Mouse (Mus musculus): ENCODE measurements around the gene Gm5089. TPM values are rescaled to one million over a fixed set of nuclear protein-coding genes. Genes with fewer than 3 reads are reported as not detected.

Gene Gm5089
- polyA plus RNA-seq, 1 experiment: not detected

GRCm38 (mm10) chr14:122405236-122405635 is 45.7 kb downstream of the Gm5089 start:
- H3K4me3 ChIP-seq: no peak overlapping the region
- peaks cover 10% of the 10 kb centered on the region for H3K27me3 ChIP-seq (ENCODE audit: control insufficient read depth, insufficient read depth, insufficient read length)
- H3ac ChIP-seq (ENCODE audit: control insufficient read depth, insufficient read length): no peak overlapping the region
- H3K79me2 ChIP-seq (ENCODE audit: control insufficient read depth, insufficient read depth): no peaks in the 10 kb centered on the region
- no peak overlapping the region for H3K4me2 ChIP-seq (ENCODE audit: low read depth)
- TF ChIP-seq REST (IDR thresholded peaks at IDR 0.05; ENCODE audit: insufficient read depth, insufficient read length): no peak
- no peak for TF ChIP-seq POLR2A (IDR thresholded peaks at IDR 0.05; ENCODE audit: insufficient read length, low read depth)
- TF ChIP-seq TCF12 (IDR thresholded peaks at IDR 0.05; ENCODE audit: insufficient read depth, poor library complexity, severe bottlenecking): no peak
- TF ChIP-seq TCF3 (IDR thresholded peaks at IDR 0.05; ENCODE audit: insufficient read length, low read depth): no peak
- no peak for TF ChIP-seq SRF (IDR thresholded peaks at IDR 0.05; ENCODE audit: control insufficient read depth, insufficient read length, low read depth)
- no peak for TF ChIP-seq MAX (IDR thresholded peaks at IDR 0.05; ENCODE audit: low read depth)
- no peaks in the 10 kb centered on the region for H3K36me3 ChIP-seq (ENCODE audit: control insufficient read depth, insufficient read depth)

- no peak overlapping the region for H3K4me2 ChIP-seq (ENCODE audit: low read depth)
- H3K36me3 ChIP-seq (ENCODE audit: control insufficient read depth, insufficient read depth): no peaks in the 10 kb centered on the region
- H3ac ChIP-seq (ENCODE audit: control insufficient read depth, insufficient read length): no peak overlapping the region
- no peak overlapping the region for H3K4me3 ChIP-seq
- H3K79me2 ChIP-seq (ENCODE audit: control insufficient read depth, insufficient read depth): no peaks in the 10 kb centered on the region
- no peak for TF ChIP-seq TCF12 (IDR thresholded peaks at IDR 0.05; ENCODE audit: insufficient read depth, poor library complexity, severe bottlenecking)
- TF ChIP-seq E2F4 (IDR thresholded peaks at IDR 0.05; ENCODE audit: insufficient read depth): no peak
- no peak for TF ChIP-seq SRF (IDR thresholded peaks at IDR 0.05; ENCODE audit: control insufficient read depth, insufficient read length, low read depth)
- TF ChIP-seq POLR2AphosphoS2 (IDR thresholded peaks at IDR 0.05; ENCODE audit: insufficient read length, low read depth): no peak
- no peak for TF ChIP-seq USF1 (IDR thresholded peaks at IDR 0.05; ENCODE audit: low read depth)
- no peak for TF ChIP-seq TCF3 (IDR thresholded peaks at IDR 0.05; ENCODE audit: insufficient read length, low read depth)
- no peak for TF ChIP-seq CEBPB (IDR thresholded peaks at IDR 0.05; ENCODE audit: insufficient read depth, poor library complexity, severe bottlenecking)
- TF ChIP-seq MYOG (IDR thresholded peaks at IDR 0.05; ENCODE audit: control insufficient read depth in 1 of 3, insufficient read depth in 1 of 3, insufficient read length in 2 of 3, low read depth in 2 of 3): no peak
- TF ChIP-seq MAX (IDR thresholded peaks at IDR 0.05; ENCODE audit: low read depth): no peak
- no peak for TF ChIP-seq MYOD1 (IDR thresholded peaks at IDR 0.05; ENCODE audit: control insufficient read depth in 1 of 3, insufficient read length in 2 of 3, low read depth in 2 of 3)
- TF ChIP-seq REST (IDR thresholded peaks at IDR 0.05; ENCODE audit: insufficient read depth, insufficient read length): no peak
- no peak for TF ChIP-seq POLR2A (IDR thresholded peaks at IDR 0.05; ENCODE audit: insufficient read length, low read depth)
- H3K27me3 ChIP-seq (ENCODE audit: control insufficient read depth, insufficient read depth, insufficient read length): peaks cover 10% of the 10 kb centered on the region
Measured at GRCm38 (mm10) chr14:122404596-122405154, 46.2 kb downstream of the Gm5089 start.

- no peaks in the 10 kb centered on the region for H3K36me3 ChIP-seq (ENCODE audit: control insufficient read depth, insufficient read depth)
- H3K4me2 ChIP-seq (ENCODE audit: low read depth): no peak overlapping the region
- no peak overlapping the region for H3ac ChIP-seq (ENCODE audit: control insufficient read depth, insufficient read length)
- H3K79me2 ChIP-seq (ENCODE audit: control insufficient read depth, insufficient read depth): no peaks in the 10 kb centered on the region
- TF ChIP-seq POLR2AphosphoS2 (IDR thresholded peaks at IDR 0.05; ENCODE audit: insufficient read length, low read depth): no peak
- TF ChIP-seq REST (IDR thresholded peaks at IDR 0.05; ENCODE audit: insufficient read depth, insufficient read length): no peak
- no peak for TF ChIP-seq MYOD1 (IDR thresholded peaks at IDR 0.05; ENCODE audit: control insufficient read depth in 1 of 3, insufficient read length in 2 of 3, low read depth in 2 of 3)
- TF ChIP-seq CEBPB (IDR thresholded peaks at IDR 0.05; ENCODE audit: insufficient read depth, poor library complexity, severe bottlenecking): no peak
- TF ChIP-seq SRF (IDR thresholded peaks at IDR 0.05; ENCODE audit: control insufficient read depth, insufficient read length, low read depth): no peak
- TF ChIP-seq USF1 (IDR thresholded peaks at IDR 0.05; ENCODE audit: low read depth): no peak
- TF ChIP-seq TCF3 (IDR thresholded peaks at IDR 0.05; ENCODE audit: insufficient read length, low read depth): no peak
- no peak for TF ChIP-seq E2F4 (IDR thresholded peaks at IDR 0.05; ENCODE audit: insufficient read depth)
- no peak for TF ChIP-seq MAX (IDR thresholded peaks at IDR 0.05; ENCODE audit: low read depth)
- no peak for TF ChIP-seq TCF12 (IDR thresholded peaks at IDR 0.05; ENCODE audit: insufficient read depth, poor library complexity, severe bottlenecking)
- TF ChIP-seq MYOG (IDR thresholded peaks at IDR 0.05; ENCODE audit: control insufficient read depth in 1 of 3, insufficient read depth in 1 of 3, insufficient read length in 2 of 3, low read depth in 2 of 3): no peak
- no peak for TF ChIP-seq POLR2A (IDR thresholded peaks at IDR 0.05; ENCODE audit: insufficient read length, low read depth)
- H3K27me3 ChIP-seq (ENCODE audit: control insufficient read depth, insufficient read depth, insufficient read length): peaks cover 10% of the 10 kb centered on the region
- no peak overlapping the region for H3K4me3 ChIP-seq
Measured at GRCm38 (mm10) chr14:122403422-122403940, 47.4 kb downstream of the Gm5089 start.

GRCm38 (mm10) chr14:122402716-122403258 is 48.1 kb downstream of the Gm5089 start:
- H3K27me3 ChIP-seq (ENCODE audit: control insufficient read depth, insufficient read depth, insufficient read length): peaks cover 10% of the 10 kb centered on the region
- no peaks in the 10 kb centered on the region for H3K79me2 ChIP-seq (ENCODE audit: control insufficient read depth, insufficient read depth)
- TF ChIP-seq CEBPB (IDR thresholded peaks at IDR 0.05; ENCODE audit: insufficient read depth, poor library complexity, severe bottlenecking): no peak
- TF ChIP-seq SRF (IDR thresholded peaks at IDR 0.05; ENCODE audit: control insufficient read depth, insufficient read length, low read depth): no peak
- TF ChIP-seq REST (IDR thresholded peaks at IDR 0.05; ENCODE audit: insufficient read depth, insufficient read length): no peak
- no peak for TF ChIP-seq USF1 (IDR thresholded peaks at IDR 0.05; ENCODE audit: low read depth)
- TF ChIP-seq MYOD1 (IDR thresholded peaks at IDR 0.05; ENCODE audit: control insufficient read depth in 1 of 3, insufficient read length in 2 of 3, low read depth in 2 of 3): no peak
- TF ChIP-seq E2F4 (IDR thresholded peaks at IDR 0.05; ENCODE audit: insufficient read depth): no peak
- no peak for TF ChIP-seq POLR2A (IDR thresholded peaks at IDR 0.05; ENCODE audit: insufficient read length, low read depth)
- TF ChIP-seq MYOG (IDR thresholded peaks at IDR 0.05; ENCODE audit: control insufficient read depth in 1 of 3, insufficient read depth in 1 of 3, insufficient read length in 2 of 3, low read depth in 2 of 3): no peak
- TF ChIP-seq TCF3 (IDR thresholded peaks at IDR 0.05; ENCODE audit: insufficient read length, low read depth): no peak
- no peak for TF ChIP-seq TCF12 (IDR thresholded peaks at IDR 0.05; ENCODE audit: insufficient read depth, poor library complexity, severe bottlenecking)
- TF ChIP-seq POLR2AphosphoS2 (IDR thresholded peaks at IDR 0.05; ENCODE audit: insufficient read length, low read depth): no peak
- TF ChIP-seq MAX (IDR thresholded peaks at IDR 0.05; ENCODE audit: low read depth): no peak
- no peaks in the 10 kb centered on the region for H3K36me3 ChIP-seq (ENCODE audit: control insufficient read depth, insufficient read depth)
- H3ac ChIP-seq (ENCODE audit: control insufficient read depth, insufficient read length): no peak overlapping the region
- no peak overlapping the region for H3K4me3 ChIP-seq
- no peak overlapping the region for H3K4me2 ChIP-seq (ENCODE audit: low read depth)
